Mouse (Mus musculus) hindbrain, embryonic 16.5 days (tissue): Measurements from ENCODE around the gene Slc52a3. TPM values are rescaled to one million over a fixed set of nuclear protein-coding genes. Genes with fewer than 3 reads are reported as not detected.

Experiments used
- ATAC-seq: fragments of 200-750 bp; cut with Nextera tagmentation; 2 replicates; pipeline ENCODE4 v1.8.0; 2017; ENCODE audit warnings: moderate TSS enrichment, moderate library complexity
- H3K27ac ChIP-seq: fragments of 300-500 bp; sonication (generic); 2 replicates; pipeline ENCODE4 v1.5.1; 2014; ENCODE audit warnings: low read depth, mild to moderate bottlenecking, control low read depth, low read length, moderate library complexity
- H3K27me3 ChIP-seq: fragments of 300-500 bp; sonication (generic); replicated peaks from 2 replicates; pipeline ENCODE4 v1.6.1; 2014; ENCODE audit warnings: low read length; ENCODE audit not compliant: control insufficient read depth, insufficient read depth
- H3K36me3 ChIP-seq: fragments of 300-500 bp; sonication (generic); 2 replicates; pipeline ENCODE4 v1.6.1; 2014; ENCODE audit warnings: mild to moderate bottlenecking, low read length, moderate library complexity, mixed read lengths; ENCODE audit not compliant: control insufficient read depth, insufficient read depth
- H3K4me1 ChIP-seq: fragments of 300-500 bp; sonication (generic); 2 replicates; pipeline ENCODE4 v1.6.1; 2014; ENCODE audit warnings: low read depth, low read length; ENCODE audit not compliant: control insufficient read depth, insufficient read depth
- H3K4me2 ChIP-seq: fragments of 300-500 bp; sonication (generic); 2 replicates; pipeline ENCODE4 v1.6.1; 2014; ENCODE audit warnings: mild to moderate bottlenecking, low read length, control low read depth, moderate library complexity
- H3K4me3 ChIP-seq: fragments of 300-500 bp; sonication (generic); 2 replicates; pipeline ENCODE4 v1.5.1; 2014; ENCODE audit warnings: mild to moderate bottlenecking, low read length, control low read depth, moderate library complexity
- H3K9ac ChIP-seq: fragments of 300-500 bp; sonication (generic); 2 replicates; pipeline ENCODE4 v1.6.1; 2014; ENCODE audit warnings: low read depth, mild to moderate bottlenecking, control low read depth, low read length, moderate library complexity
- H3K9me3 ChIP-seq: fragments of 300-500 bp; sonication (generic); 2 replicates; pipeline ENCODE4 v1.6.1; 2014; ENCODE audit warnings: mild to moderate bottlenecking, low read length, moderate library complexity; ENCODE audit not compliant: control insufficient read depth
- WGBS: fragments of 180-500 bp; shearing (Covaris S2); extraction: QIAGEN DNeasy Blood & Tissue Kit; methylation state at CpG from one replicate; pipeline ENCODE4 v1.1.7; 2014; 5-methylcytosine and 5-hydroxymethylcytosine counted together
- polyA plus RNA-seq: library from polyadenylated mRNA; unstranded; fragments of >200 nt; fragmentation: Nextera tagmentation; extraction: Ambion mirVana; gene quantifications from 2 replicates; pipeline ENCODE4 v1.2.1, GENCODE M21; 2015

Gene Slc52a3
- polyA plus RNA-seq, 1 experiment from 2014 or later = 1.8 TPM

DNA sequence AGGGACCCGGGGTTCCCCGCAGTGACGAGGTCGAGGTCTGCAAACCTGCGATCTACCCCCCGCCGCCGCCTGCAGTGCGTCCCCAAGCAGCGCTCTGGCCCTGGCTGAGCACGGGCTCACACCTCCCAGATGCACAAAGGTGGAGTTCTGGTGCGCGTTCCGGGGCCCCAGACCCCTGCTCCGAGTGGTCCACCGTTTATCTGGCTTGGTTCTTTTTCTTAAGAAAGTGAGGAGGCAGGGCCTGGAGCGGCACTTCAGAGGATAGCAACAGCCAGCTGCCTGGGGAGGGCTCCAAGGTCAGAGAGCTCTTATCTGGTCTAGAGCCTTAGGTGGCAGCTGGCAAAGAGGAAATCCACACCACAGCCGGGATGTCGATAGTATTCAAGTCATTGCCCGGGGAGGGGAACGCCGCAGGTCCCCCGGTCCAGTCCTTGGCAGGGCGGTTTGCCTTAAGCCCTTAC is 52.7 kb downstream of the Slc52a3 start:
- no peaks in the 10 kb centered on the region for H3K27me3 ChIP-seq
- H3K27ac ChIP-seq = peak overlapping the region; percentile 55
- H3K9me3 ChIP-seq = no peaks in the 10 kb centered on the region
- peak overlapping the region; percentile 55 for H3K4me3 ChIP-seq
- peaks cover 40% of the 10 kb centered on the region for H3K4me1 ChIP-seq
- H3K9ac ChIP-seq = peak overlapping the region; percentile 78
- WGBS = under 1% methylated on average over 24 of the region's 24 CpGs
- H3K36me3 ChIP-seq = no peaks in the 10 kb centered on the region
- ATAC-seq = peak; percentile 29; the same call in 1 of the 2 replicates
- peak overlapping the region; percentile 93 for H3K4me2 ChIP-seq

DNA sequence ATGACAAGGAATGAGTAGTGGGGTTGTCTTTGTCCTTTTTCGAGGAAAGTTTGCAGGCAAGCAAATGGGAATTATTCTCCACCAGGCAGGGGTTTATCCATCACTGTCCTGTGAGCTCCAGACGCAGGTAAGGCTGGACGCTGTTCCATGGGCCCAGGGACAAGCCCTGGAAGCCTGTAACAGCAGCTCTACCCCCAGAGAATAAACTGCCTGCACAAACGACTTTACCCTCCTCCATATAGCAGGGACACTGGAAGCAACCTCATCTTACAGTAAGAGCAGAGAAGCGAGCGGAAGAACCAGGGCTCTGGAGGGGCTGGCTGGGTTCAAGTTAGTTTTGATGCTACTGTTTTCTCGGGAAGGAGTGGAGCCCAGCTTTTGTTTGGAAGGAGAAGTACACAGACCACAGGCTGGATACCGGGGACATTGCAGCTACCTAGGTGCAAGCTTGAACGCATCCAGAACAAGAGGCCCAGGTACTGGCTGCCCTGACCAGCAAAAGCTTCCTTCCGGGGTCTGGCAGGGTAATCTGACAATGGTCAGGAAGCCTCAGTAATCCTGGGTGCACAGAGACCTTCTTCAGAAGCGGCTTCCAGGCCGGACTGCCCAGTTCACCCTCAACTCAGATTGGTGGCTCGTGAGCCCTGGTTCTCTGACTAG is 53.4 kb downstream of the Slc52a3 start:
- Histone ChIP-seq H3K36me3 (no peaks in the 10 kb centered on the region), H3K27me3 (no peaks in the 10 kb centered on the region), H3K4me2 (peak overlapping the region; percentile 93), H3K4me1 (peaks cover 40% of the 10 kb centered on the region), H3K9ac (peak overlapping the region; percentile 78; the same call in 1 of the 2 replicates), H3K9me3 (no peaks in the 10 kb centered on the region), H3K4me3 (no peak overlapping the region), H3K27ac (peak overlapping the region; percentile 35)
- 7% methylated on average over 13 of the region's 13 CpGs for WGBS
- no peak for ATAC-seq

DNA sequence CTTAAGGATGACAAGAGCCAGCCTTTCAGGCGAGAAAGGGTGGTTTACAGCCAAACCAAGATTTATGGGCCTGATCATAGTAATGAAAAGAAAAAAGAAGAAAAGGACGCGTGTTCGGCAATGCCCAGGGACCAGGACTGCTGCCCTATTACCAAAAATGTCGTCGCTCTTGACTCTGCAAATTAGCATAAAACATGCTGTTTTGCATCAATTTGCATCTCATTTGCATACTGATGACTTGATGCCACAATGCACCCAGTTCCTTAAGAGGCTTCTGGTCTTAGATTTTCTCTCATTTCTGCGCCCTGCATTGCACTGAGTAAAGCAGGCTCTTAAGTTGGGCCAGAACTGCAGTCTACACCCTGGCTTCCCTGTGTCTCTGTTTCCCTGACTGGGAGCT is 54.0 kb downstream of the Slc52a3 start:
- Histone ChIP-seq H3K27ac (peak overlapping the region; percentile 35), H3K4me3 (no peak overlapping the region), H3K9ac (0 out of 2 replicates have a peak overlapping the region, but pooled peaks have one; percentile 2), H3K9me3 (no peaks in the 10 kb centered on the region), H3K4me1 (peaks cover 40% of the 10 kb centered on the region), H3K4me2 (peak overlapping the region; percentile 24), H3K27me3 (no peaks in the 10 kb centered on the region), H3K36me3 (no peaks in the 10 kb centered on the region)
- ATAC-seq = peak; percentile 53
- 6% methylated on average over 7 of the region's 7 CpGs for WGBS

DNA sequence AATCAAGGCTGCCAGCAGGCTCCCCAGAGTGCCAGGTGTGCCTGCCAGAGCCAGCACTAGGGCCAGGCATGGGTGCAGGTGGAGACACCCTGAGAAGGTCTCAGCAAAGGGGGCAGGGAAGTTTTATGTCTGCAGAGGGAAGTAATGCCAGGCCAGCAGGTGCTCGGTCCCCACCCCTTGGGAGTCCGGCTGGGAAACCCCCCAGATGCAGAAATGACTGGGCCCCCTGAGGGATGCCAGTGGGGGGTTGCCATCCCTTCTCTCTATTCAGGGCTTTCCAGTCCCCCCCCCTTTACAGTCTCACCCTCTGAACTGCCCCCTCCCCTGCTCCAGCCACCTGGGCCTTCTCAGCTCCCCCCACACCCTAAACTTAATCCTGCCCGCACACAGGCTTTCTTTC is 55.7 kb downstream of the Slc52a3 start:
- H3K9ac ChIP-seq = no peak overlapping the region

DNA sequence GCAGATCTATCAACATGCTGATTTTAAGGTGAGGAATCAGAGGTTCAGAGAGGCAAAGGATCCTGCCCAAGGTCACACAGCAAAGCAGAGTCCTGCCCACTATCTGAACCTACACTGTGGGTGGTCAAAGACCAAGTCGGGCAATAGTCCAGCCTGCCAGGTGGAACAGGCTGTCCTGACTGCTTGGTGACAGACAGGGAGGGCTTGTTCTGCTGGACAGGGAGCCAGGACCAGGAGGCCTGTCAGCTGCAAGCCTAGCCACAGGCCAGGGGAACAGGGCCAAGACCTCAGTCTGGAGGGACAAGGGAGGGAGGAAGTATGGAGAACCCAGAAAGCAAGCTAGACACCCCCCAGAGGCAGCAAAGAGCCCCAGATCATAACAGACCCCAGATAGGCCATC is 59.1 kb downstream of the Slc52a3 start:
- no peaks in the 10 kb centered on the region; the same call in 1 of the 2 replicates for H3K27me3 ChIP-seq
- no peak overlapping the region for H3K9ac ChIP-seq
- 77% methylated on average over 1 of the region's 1 CpGs for WGBS
- H3K9me3 ChIP-seq = no peaks in the 10 kb centered on the region
- H3K4me1 ChIP-seq = peaks cover 9% of the 10 kb centered on the region
- no peaks in the 10 kb centered on the region for H3K36me3 ChIP-seq
- H3K4me2 ChIP-seq = no peak overlapping the region
- no peak overlapping the region for H3K27ac ChIP-seq
- no peak overlapping the region for H3K4me3 ChIP-seq
- ATAC-seq = peak; percentile 10; the same call in 1 of the 2 replicates

More for the DNA sequence above, 55.7 kb downstream of the Slc52a3 start:
- Histone ChIP-seq H3K4me3 (no peak overlapping the region), H3K9me3 (no peaks in the 10 kb centered on the region), H3K4me1 (peaks cover 42% of the 10 kb centered on the region), H3K27ac (no peak overlapping the region), H3K36me3 (no peaks in the 10 kb centered on the region), H3K4me2 (no peak overlapping the region), H3K27me3 (no peaks in the 10 kb centered on the region)
- 45% methylated on average over 2 of the region's 3 CpGs for WGBS
- ATAC-seq = no peak

DNA sequence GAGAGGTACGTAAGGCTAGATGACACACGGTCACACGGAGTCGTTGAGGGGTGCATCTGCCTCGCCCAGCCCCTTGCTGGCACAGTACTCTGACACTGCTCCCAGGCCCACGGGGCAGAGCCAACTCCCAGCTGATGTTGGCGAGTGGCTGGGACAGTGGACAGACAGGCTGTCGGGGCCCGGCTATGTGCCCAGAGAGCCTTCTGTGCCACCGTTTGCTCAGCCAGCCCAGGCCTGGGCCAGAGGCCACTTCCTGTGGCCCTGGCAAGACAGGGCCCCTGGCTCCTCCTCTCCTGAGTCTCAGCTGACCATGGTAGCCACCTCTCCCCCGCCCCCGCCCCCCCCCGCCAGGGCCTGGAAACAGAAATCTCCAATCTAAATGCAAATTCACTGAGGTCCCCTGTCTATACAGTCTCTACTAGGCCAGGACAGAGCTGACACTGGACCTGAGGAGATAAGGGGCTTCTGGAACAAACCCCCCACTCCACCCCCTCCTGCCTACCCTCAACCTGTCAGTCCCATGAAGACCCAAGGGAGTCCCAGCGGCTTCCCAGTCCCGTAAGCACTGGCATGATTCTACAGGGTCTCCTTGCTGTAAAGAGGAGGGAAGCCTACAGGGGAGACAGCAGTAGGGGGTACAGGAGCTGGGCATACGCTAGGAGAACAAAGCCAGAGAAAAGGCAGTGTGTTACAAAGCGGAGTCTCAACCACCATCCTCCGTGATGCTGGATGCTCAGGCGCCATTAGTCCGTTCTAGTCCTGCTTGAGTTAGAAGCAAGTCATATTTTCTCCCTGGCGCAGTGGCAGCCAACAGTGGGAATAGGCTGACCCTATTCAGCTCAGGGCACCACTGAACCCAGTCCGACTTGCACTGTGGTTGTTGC is 60.3 kb downstream of the Slc52a3 start:
- no peak overlapping the region for H3K4me3 ChIP-seq
- peaks cover 3% of the 10 kb centered on the region; the same call in 1 of the 2 replicates for H3K4me1 ChIP-seq
- peak; percentile 78 for ATAC-seq
- no peak overlapping the region for H3K9ac ChIP-seq
- no peaks in the 10 kb centered on the region for H3K9me3 ChIP-seq
- peak overlapping the region; percentile 8; the same call in 1 of the 2 replicates for H3K27ac ChIP-seq
- 52% methylated on average over 22 of the region's 22 CpGs for WGBS
- no peaks in the 10 kb centered on the region for H3K36me3 ChIP-seq
- no peak overlapping the region for H3K4me2 ChIP-seq
- no peaks in the 10 kb centered on the region; the same call in 1 of the 2 replicates for H3K27me3 ChIP-seq

DNA sequence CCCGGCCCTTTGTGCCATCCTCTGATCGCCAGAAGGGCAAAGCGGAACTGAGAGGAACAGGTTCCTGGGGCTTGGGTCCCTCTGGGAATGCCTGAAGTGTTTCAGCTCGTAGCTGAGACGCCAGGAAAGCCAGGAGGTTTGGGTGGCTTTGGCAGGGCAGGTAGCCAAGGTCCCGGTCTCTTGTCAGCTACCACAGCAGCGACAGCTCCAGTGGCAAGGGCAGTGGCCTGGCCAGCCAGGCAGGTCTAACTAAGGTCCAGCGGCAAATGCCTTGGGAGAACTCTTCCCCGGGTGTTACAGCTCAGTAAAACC is 60.9 kb downstream of the Slc52a3 start:
- ATAC-seq = 0 out of 2 replicates have a peak, but pooled peaks have one; percentile 10
- Histone ChIP-seq H3K4me2 (no peak overlapping the region), H3K36me3 (no peaks in the 10 kb centered on the region), H3K9ac (no peak overlapping the region), H3K9me3 (no peaks in the 10 kb centered on the region), H3K27me3 (no peaks in the 10 kb centered on the region; the same call in 1 of the 2 replicates), H3K4me3 (no peak overlapping the region), H3K27ac (peak overlapping the region; percentile 8; the same call in 1 of the 2 replicates), H3K4me1 (peaks cover 3% of the 10 kb centered on the region; the same call in 1 of the 2 replicates)
- WGBS = 66% methylated on average over 9 of the region's 9 CpGs
